Mouse (Mus musculus): ENCODE results near the gene Pip4k2b.
A peak's percentile ranks its signal among the peaks of the same experiment; 100 is the strongest.
"Not testable (repeated sequence)": the region's sequence is repeated elsewhere in the genome, so short reads cannot be mapped to it uniquely, and the experiment has no call there.

Gene Pip4k2b

GRCm38 (mm10) chr11:97714784-97715760 is 29.4 kb downstream of the Pip4k2b start:
- no peak for DNase-seq (ENCODE audit: low read depth, low spot score)

GRCm38 (mm10) chr11:97714356-97714755 is 30.1 kb downstream of the Pip4k2b start:
- DNase-seq (ENCODE audit: low read depth, low spot score): no peak

DNA sequence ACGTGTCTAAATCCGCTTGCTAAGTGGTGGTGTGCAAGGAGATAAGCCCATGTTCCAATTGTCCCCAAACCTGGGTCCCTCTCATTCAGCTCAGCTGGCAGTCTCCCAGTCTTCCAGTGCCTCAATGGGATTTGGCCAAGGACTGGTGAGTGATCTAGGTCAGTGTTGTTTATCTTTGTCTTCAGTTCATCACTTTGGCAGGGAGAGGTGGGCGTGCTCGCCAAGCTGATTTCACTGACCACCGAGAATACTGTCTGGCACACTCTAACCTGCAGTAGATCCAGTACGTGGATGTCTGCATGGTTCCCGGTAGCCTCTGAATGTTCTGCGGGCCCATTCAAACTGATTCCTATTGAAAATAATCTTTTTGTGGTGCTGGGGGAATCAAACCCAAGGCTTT is 30.6 kb downstream of the Pip4k2b start:
- no peak for DNase-seq (ENCODE audit: low read depth, low spot score)

GRCm38 (mm10) chr11:97712286-97712685 is 32.2 kb downstream of the Pip4k2b start:
- no peak for DNase-seq (ENCODE audit: low read depth, low spot score)

- DNase-seq (ENCODE audit: low read depth, low spot score): no peak
Observed at GRCm38 (mm10) chr11:97711200-97711900, 33.2 kb downstream of the Pip4k2b start.

DNA sequence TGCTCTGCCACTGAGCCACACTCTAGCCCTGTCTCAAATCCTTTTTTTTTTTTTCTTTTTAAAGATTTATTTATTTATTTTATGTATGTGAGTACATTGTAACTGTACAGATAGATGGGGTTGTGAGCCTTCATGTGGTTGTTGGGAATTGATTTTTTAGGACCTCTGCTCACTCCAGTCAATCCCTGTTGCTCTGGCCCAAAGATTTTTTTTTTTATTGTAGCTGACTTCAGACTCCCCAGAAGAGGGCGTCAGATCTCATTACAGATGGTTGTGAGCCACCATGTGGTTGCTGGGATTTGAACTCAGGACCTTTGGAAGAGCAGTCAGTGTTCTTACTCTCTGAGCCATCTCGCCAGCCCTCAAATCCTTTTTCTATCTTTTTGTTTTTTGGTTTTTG is 34.4 kb downstream of the Pip4k2b start:
- not testable (repeated sequence) for DNase-seq (ENCODE audit: low read depth, low spot score)

- peak; percentile 100 for DNase-seq (ENCODE audit: low read depth, low spot score)
Observed at GRCm38 (mm10) chr11:97703039-97703826, 41.3 kb downstream of the Pip4k2b start, which contains the start of gene Psmb3. Gene Psmb3 (plus strand): TSS chr11:97703399.

DNA sequence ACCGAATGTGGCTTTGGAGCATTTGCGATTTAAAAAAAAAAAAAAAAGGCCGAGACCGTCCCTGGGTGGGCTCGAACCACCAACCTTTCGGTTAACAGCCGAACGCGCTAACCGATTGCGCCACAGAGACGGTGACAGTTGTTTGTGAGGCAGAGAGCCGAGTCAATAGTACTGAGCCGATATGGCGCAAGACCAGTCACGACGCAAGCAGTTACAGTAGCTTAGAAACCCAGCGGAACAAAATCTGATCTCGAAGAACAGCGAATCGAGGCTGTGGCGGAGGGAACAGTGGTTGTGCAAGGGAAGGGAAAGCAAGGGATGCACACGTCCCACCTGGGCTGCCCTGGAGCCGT is 42.1 kb downstream of the Pip4k2b start:
- peak; percentile 90 for DNase-seq (ENCODE audit: low read depth, low spot score)

DNA sequence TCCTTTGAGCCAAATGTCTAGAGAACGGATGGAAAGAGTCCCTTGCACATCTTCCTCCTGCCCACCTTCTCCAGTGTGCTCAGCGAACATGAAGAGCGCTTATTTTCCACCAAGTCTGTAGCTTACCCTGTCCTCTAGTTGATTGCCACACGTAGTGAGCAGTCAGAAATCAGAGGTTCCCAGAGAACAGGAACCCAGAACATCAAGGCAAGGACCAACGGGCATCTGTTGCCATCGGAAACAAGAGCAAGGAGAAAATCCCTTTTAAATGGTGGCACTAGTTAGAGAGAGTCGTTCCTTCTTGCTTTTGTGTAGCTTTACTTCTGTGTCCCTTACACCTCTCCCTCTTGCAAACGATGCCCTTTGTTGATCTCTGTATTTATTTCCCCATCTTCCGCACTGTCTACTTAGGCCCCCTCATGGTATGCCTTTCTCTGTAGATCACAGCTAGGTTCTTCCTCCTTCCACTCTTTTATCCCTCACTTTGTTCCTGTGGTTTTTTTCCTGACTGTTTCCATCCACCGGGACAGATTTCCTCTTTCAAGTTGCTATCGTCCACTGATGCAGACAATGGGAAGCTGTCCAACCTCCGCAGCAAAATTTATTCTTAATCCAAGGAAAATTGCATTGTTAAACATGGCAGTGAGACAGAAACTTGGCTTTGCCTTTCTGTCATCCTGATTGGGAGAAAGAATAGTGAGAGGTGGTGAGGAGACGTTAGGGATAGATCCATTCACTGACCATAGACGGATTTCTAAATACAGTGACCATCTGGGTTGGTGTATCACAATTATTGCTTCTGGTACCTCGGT is 42.7 kb downstream of the Pip4k2b start:
- DNase-seq (ENCODE audit: low read depth, low spot score): peak; percentile 16

GRCm38 (mm10) chr11:97700746-97701580 is 43.5 kb downstream of the Pip4k2b start:
- DNase-seq (ENCODE audit: low read depth, low spot score): peak; percentile 23

DNA sequence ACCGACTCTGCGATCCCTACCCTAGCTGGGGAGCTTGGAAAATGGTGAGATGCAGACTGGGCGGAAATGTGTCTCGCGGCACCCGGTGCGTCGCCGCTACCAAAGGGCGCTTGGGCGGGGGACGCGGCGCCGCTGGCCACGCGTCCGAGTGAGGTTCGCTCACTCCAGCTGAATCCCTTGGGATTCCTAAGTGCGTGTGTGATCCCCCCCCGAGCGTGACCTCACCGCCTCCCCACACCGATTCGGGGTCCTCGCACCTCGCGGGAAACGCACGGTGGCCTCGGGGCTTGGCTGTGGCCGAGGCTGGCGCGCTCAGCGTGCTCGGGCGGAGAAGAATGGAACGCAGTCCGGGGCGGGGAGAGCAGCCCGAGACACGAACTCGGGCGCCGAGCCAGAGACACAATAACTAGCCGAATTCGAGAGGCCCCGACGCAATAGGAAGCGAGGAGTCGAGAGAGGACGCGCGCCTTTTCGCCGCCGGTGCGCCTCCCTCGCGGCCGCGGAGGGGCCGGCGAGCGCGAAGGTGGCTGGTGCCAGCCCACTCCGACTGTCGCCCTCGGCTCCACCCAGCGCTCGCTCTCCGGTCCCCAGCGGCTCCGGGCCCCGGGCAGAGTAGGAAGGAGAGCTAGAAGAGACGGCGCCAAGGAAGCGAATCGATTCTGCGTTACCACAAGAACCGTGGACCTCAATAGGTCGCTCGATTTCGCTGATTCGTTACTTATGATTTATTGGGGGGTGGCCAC is 44.3 kb downstream of the Pip4k2b start, which contains the start of gene Pcgf2:
TSS of gene Pcgf2 (minus strand) at position 495 of the 743 bp plus-strand sequence.
- DNase-seq (ENCODE audit: low read depth, low spot score): no peak

DNA sequence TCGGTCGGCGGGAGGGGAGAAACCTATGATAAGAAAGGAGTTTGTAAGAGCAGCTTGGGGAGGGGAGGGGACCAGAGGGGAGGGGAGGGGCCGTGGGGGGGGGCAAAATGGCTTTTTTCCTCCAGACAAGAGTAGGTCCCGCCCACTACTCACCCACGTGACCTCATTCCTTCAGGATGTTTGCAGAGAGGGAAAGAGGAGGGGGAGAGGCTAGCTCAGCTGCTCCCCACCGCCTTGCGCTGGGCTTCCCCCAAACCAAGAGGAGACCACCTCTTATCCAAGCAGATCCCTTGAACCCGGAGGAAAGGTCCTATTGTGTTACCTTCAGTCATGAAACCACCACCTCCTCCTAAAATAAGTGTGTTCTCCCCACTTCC is 44.9 kb downstream of the Pip4k2b start:
- DNase-seq (ENCODE audit: low read depth, low spot score): peak; percentile 95

- DNase-seq (ENCODE audit: low read depth, low spot score): peak; percentile 74
Observed at GRCm38 (mm10) chr11:97698741-97699611, 45.5 kb downstream of the Pip4k2b start.

DNA sequence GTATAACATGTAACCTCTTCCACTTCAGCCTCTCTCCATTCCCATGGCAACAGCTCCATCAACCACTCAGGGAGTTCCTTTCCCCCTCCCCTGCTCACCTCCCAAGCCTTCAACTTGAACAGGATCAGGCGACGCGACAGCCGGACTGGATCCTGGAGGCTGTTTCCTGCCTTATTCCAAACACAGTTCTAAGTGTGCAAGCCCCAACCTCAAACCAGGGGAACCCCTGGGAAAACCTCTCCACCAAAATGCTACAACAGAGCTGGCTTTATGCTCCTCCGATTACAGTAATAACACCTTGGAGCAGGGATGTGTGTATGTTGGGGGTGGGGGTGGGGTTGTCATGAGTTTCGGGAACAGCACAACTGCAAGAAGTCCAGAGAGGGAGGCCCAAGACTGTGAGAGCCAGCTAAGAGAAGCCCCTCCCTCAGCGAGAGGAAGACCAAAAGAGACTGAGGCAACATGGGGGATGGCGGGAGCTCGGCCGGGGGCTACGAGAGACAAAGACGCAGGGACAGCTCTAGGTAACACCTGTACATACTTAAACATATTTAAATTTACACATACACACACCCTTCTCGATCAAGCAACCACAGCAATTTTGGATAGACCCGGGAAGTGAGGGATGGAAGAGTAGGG is 46.5 kb downstream of the Pip4k2b start:
- peak; percentile 44 for DNase-seq (ENCODE audit: low read depth, low spot score)

DNA sequence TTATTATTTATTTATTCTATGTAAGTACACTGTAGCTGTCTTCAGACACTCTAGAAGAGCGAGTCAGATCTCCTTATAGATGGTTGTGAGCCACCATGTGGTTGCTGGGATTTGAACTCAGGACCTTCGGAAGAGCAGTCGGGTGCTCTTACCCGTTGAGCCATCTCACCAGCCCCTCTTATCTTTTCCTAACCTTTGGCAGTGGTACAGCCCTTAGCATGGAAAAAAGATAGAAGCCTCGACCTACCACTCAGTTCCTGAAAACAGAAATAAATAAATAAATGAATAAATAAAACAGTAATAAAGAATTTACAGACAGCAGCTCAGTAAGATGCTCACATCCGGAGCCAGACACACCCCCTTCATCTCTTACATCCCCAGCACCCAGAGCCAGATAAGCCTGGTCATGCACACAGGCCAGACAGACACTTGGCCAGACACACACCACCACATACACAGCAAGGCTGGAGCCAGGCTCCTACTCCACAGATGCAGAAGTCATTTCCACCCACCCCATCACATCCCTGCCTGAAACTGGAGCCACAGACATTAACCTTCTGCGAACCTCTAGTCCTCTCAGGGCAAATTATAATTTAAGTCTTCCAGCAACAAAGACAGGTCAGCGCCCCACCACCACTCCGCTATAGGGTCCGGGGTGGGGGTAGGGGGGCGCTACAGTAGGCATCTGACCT is 47.2 kb downstream of the Pip4k2b start:
- no peak for DNase-seq (ENCODE audit: low read depth, low spot score)

GRCm38 (mm10) chr11:97696669-97697068 is 47.8 kb downstream of the Pip4k2b start:
- no peak for DNase-seq (ENCODE audit: low read depth, low spot score)

DNA sequence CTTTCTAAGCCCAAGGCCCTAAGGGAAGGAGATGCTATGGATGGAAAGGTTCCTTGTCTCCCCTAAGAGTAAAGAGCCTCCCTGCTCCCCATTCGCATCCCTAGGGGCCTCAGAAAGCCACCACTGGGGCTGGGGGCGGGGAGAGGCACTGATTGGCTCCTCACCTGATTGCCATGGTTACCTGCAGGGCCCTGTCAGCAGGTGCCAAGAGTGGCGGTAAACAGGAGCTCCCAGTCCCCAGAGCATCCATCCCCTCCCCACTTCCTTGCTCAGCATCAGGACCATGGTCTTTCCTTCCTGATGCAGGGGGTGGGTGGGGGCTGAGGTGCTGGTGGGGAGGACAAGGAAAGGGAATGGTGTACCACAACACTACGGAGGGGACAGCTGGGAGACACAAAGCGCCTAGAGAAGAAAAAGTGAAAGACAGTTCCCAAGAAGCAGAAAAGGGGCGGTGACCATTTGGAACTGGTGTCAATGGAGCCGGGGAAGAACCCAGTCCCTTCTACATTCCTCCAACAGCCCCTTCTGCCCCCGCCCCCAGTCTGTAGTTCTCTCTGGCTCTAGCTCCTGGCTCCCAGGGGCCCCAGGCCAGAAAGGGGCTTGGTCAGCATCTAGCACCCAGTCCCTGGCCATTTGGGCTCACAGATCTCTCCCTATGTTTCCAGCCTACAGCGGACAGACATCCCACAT is 48.6 kb downstream of the Pip4k2b start:
- DNase-seq (ENCODE audit: low read depth, low spot score): no peak
